Mouse (Mus musculus) limb, embryonic 12.5 days (tissue): Measurements from ENCODE around the gene Enox1. TPM values are rescaled to one million over a fixed set of nuclear protein-coding genes. Genes with fewer than 3 reads are reported as not detected.

Experiments
- ATAC-seq: fragments of 200-750 bp; cut with Nextera tagmentation; 2 replicates; pipeline ENCODE4 v1.8.0; 2017; ENCODE audit warnings: low read depth, moderate TSS enrichment; ENCODE audit not compliant: insufficient number of reproducible peaks, insufficient read depth, low FRiP score, low TSS enrichment
- H3K27ac ChIP-seq: fragments of 300-500 bp; sonication (generic); 2 replicates; pipeline ENCODE4 v1.5.1; 2016; ENCODE audit warnings: mild to moderate bottlenecking, moderate library complexity
- H3K27me3 ChIP-seq: fragments of 300-500 bp; sonication (generic); 2 replicates; pipeline ENCODE4 v1.6.1; 2016; ENCODE audit warnings: mild to moderate bottlenecking, moderate library complexity
- H3K36me3 ChIP-seq: fragments of 300-500 bp; sonication (generic); 2 replicates; pipeline ENCODE4 v1.6.1; 2016; ENCODE audit warnings: mild to moderate bottlenecking, moderate library complexity
- H3K4me1 ChIP-seq: fragments of 300-500 bp; sonication (generic); replicated peaks from 2 replicates; pipeline ENCODE4 v1.6.1; 2016
- H3K4me2 ChIP-seq: fragments of 300-500 bp; sonication (generic); 2 replicates; pipeline ENCODE4 v1.6.1; 2016; ENCODE audit warnings: mild to moderate bottlenecking, moderate library complexity
- H3K4me3 ChIP-seq: fragments of 300-500 bp; sonication (generic); replicated peaks from 2 replicates; pipeline ENCODE4 v1.5.1; 2016; ENCODE audit warnings: mild to moderate bottlenecking
- H3K9ac ChIP-seq: fragments of 300-500 bp; sonication (generic); replicated peaks from 2 replicates; pipeline ENCODE4 v1.6.1; 2016; ENCODE audit warnings: mild to moderate bottlenecking, moderate library complexity
- H3K9me3 ChIP-seq: fragments of 300-500 bp; sonication (generic); 2 replicates; pipeline ENCODE4 v1.6.1; 2016; ENCODE audit warnings: mild to moderate bottlenecking, moderate library complexity
- WGBS: fragments of 180-500 bp; shearing (Covaris S2); methylation state at CpG from one replicate; pipeline ENCODE4 v1.1.7; 2016; 5-methylcytosine and 5-hydroxymethylcytosine counted together
- polyA plus RNA-seq: library from polyadenylated mRNA; unstranded; fragments of >200 nt; fragmentation: Nextera tagmentation; extraction: Ambion mirVana; gene quantifications from 2 replicates; pipeline ENCODE4 v1.2.1, GENCODE M21; 2016

The Enox1 gene
- polyA plus RNA-seq, 1 experiment from 2014 or later = 12.9 TPM

DNA sequence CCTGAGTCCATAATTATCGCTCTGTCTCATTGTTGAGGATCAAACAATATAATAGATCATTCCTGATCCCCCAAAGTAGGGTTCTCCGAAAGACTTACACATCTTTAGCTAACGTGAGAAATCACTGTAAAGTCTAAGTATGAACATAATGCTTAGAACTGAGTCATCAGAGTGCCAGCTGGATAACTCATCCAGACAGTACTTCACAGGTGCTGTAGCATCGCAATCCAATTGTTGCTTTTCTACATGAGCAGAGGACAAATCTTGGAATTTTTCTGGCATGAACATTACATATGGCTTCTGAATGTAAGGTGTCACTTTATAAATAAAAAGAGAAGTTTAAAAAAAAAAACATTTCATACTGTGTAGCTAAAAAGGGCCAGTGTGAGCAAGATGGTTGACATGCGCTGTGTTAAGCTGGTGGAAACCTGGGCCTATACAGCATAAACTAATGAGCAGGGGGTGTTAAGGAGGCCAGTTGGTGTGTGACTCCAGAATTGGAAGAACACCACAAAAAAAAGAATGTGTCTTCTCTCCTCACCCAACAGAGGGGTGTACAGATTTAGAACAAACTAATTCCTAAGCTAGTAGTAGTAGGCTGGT lies 588.2 kb downstream of the Enox1 start:
- no peak overlapping the region for H3K9ac ChIP-seq
- 93% methylated on average over 5 of the region's 5 CpGs for WGBS

DNA sequence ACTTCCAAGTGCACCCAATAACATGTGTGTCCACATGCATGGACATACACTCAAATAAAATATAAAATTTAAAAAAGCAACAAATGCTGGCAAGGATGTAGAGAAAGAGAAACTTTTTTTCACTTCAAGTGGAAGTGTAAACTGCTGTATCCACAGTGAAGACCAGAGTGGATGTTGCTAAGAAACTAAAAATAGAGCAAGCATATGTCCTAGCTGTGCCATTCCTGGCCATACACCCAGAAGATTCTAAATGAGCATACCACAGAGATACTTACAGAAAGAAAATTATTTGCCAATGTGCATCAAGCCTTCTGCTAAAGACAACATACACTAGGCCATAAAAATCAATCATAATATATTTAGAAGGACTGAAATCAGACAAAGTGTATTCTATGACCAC lies 592.4 kb downstream of the Enox1 start:
- H3K9ac ChIP-seq = no peak overlapping the region
- no peak for ATAC-seq
- peaks cover 11% of the 10 kb centered on the region; the same call in 1 of the 2 replicates for H3K9me3 ChIP-seq

More for the DNA sequence above, 588.2 kb downstream of the Enox1 start:
- Histone ChIP-seq H3K4me3 (no peak overlapping the region), H3K27me3 (no peaks in the 10 kb centered on the region), H3K4me2 (no peak overlapping the region), H3K27ac (no peak overlapping the region), H3K36me3 (no peaks in the 10 kb centered on the region), H3K9me3 (no peaks in the 10 kb centered on the region), H3K4me1 (no peaks in the 10 kb centered on the region)
- ATAC-seq = no peak

More for the DNA sequence above, 592.4 kb downstream of the Enox1 start:
- H3K36me3 ChIP-seq = no peaks in the 10 kb centered on the region
- no peaks in the 10 kb centered on the region for H3K27me3 ChIP-seq
- H3K4me3 ChIP-seq = no peak overlapping the region
- no peak overlapping the region for H3K4me2 ChIP-seq
- no peaks in the 10 kb centered on the region for H3K4me1 ChIP-seq
- no peak overlapping the region for H3K27ac ChIP-seq

Other genes starting within 250 kb of the Enox1 start
- 1.7 and 3.1 TPM in 2 replicates for gene Ccdc122, start 120.0 kb upstream of the Enox1 start, polyA plus RNA-seq
- 5.6 TPM in 2 replicates for gene Lacc1, start 119.9 kb upstream of the Enox1 start, polyA plus RNA-seq